ENCODE assay signal across 22 mouse cellular contexts in the genomic region with DNA sequence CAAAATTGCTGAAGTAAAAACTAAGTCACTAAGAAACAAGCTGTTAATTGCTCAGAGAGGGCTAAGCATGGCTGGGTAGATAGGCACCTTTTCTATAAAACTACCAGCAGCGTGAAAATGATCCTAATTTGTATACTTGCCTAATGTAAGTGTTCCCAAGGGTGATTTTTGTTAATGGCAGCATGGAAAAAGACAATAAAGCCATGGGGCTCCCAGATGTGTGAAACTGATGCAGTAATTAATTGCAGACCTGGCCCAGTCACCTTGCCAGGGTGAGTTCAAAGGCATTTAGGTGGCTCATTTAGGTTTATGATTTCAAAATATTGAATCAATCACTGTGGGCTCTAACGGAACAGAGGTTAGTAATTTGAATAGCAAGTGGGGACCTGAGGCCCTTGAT.
DNase-seq lines count a peak whose midpoint lies in the region; ATAC-seq and TF ChIP-seq lines count a peak whose summit lies in the region.
"Had no signal": no experiment of that assay in that cellular context is flagged by ENCODE, and none has a peak within 500 bp of the region (broad histone marks: within the 10 kb centered on the region; RNA-seq: fewer than 3 reads in every experiment).

No protein-coding gene starts in this region.

- H3K9ac ChIP-seq in hindbrain, embryonic 13.5 days: no peak overlapping the region
- H3K9ac ChIP-seq in limb, embryonic 11.5 days (ENCODE audit: low read length): no peak overlapping the region
- no peak overlapping the region for H3K9ac ChIP-seq in limb, embryonic 14.5 days (ENCODE audit: low read depth, low read length, severe bottlenecking)
- H3K9ac ChIP-seq: forebrain, embryonic 13.5 days; heart, embryonic 13.5 days; lung, embryonic 15.5 days; midbrain, embryonic 15.5 days; stomach, embryonic 15.5 days had no signal

- no peak overlapping the region for H3K4me3 ChIP-seq in hindbrain, embryonic 13.5 days
- no peak overlapping the region for H3K4me3 ChIP-seq in hindbrain, embryonic 10.5 days
- H3K4me3 ChIP-seq in limb, embryonic 11.5 days (ENCODE audit: low read depth, low read length): no peak overlapping the region
- H3K4me3 ChIP-seq in limb, embryonic 10.5 days: no peak overlapping the region
- no peak overlapping the region for H3K4me3 ChIP-seq in limb, embryonic 14.5 days (replicated peaks; ENCODE audit: low read length)
- H3K4me3 ChIP-seq: forebrain, embryonic 13.5 days; gastrocnemius, adult 2 months; heart, embryonic 13.5 days; lung, embryonic 15.5 days; midbrain, embryonic 10.5 days; midbrain, embryonic 15.5 days; stomach, embryonic 15.5 days had no signal

- H3K36me3 ChIP-seq in hindbrain, embryonic 13.5 days: no peaks in the 10 kb centered on the region
- no peaks in the 10 kb centered on the region for H3K36me3 ChIP-seq in hindbrain, embryonic 10.5 days
- H3K36me3 ChIP-seq in limb, embryonic 11.5 days (ENCODE audit: control insufficient read depth, insufficient read depth, low read length): no peaks in the 10 kb centered on the region
- no peaks in the 10 kb centered on the region for H3K36me3 ChIP-seq in limb, embryonic 10.5 days
- no peaks in the 10 kb centered on the region for H3K36me3 ChIP-seq in limb, embryonic 14.5 days (ENCODE audit: control insufficient read depth, insufficient read depth, low read length)
- H3K36me3 ChIP-seq: lung, embryonic 15.5 days; midbrain, embryonic 10.5 days; midbrain, embryonic 15.5 days; stomach, embryonic 15.5 days had no signal

- no peak for DNase-seq in hindbrain, embryonic 10.5 days (ENCODE audit: low spot score)
- DNase-seq in limb, embryonic 11.5 days (ENCODE audit: low spot score): peak; percentile 55
- DNase-seq in limb, embryonic 10.5 days (ENCODE audit: low spot score): no peak
- peak; percentile 11 for DNase-seq in limb, embryonic 14.5 days (ENCODE audit: low spot score)
- no peak for DNase-seq in gastrocnemius, postnatal 36 days
- DNase-seq in adrenal gland, adult 2 months: no peak
- DNase-seq: adrenal gland, postnatal 14 days; cerebellum, adult 11 months; cerebellum, adult 9-10 months; gastrocnemius, adult 2 months; heart, postnatal 10 days; kidney, adult 18-20 months; kidney, postnatal 14 days; right cerebral cortex, postnatal 25 days had no signal

- intact Hi-C loops in gastrocnemius, postnatal 36 days (cut with DNase I): no loop called here

- H3K4me1 ChIP-seq in hindbrain, embryonic 13.5 days (replicated peaks): peaks cover 10% of the 10 kb centered on the region
- H3K4me1 ChIP-seq in hindbrain, embryonic 10.5 days (replicated peaks): no peaks in the 10 kb centered on the region
- 0 out of 2 replicates have a peak, but pooled peaks cover 3% of the 10 kb centered on the region for H3K4me1 ChIP-seq in limb, embryonic 11.5 days (ENCODE audit: control insufficient read depth, insufficient read depth, low read length)
- H3K4me1 ChIP-seq in limb, embryonic 10.5 days: peaks cover 18% of the 10 kb centered on the region
- peaks cover 6% of the 10 kb centered on the region; the same call in 1 of the 2 replicates for H3K4me1 ChIP-seq in limb, embryonic 14.5 days (ENCODE audit: control insufficient read depth, insufficient read depth, low read length)
- H3K4me1 ChIP-seq: forebrain, embryonic 13.5 days; midbrain, embryonic 10.5 days; midbrain, embryonic 15.5 days; stomach, embryonic 15.5 days had no signal

- peak; percentile 67; the same call in 1 of the 2 replicates for ATAC-seq in hindbrain, embryonic 13.5 days (ENCODE audit: low FRiP score)
- ATAC-seq in limb, embryonic 11.5 days (ENCODE audit: insufficient number of reproducible peaks, low FRiP score, low TSS enrichment, low read depth): peak; percentile 51
- ATAC-seq in limb, embryonic 14.5 days (ENCODE audit: low FRiP score, low read depth): peak; percentile 46
- ATAC-seq: forebrain, embryonic 13.5 days; midbrain, embryonic 15.5 days; Patski had no signal

- H3K27ac ChIP-seq in hindbrain, embryonic 13.5 days: no peak overlapping the region
- H3K27ac ChIP-seq in hindbrain, embryonic 10.5 days: no peak overlapping the region
- H3K27ac ChIP-seq in limb, embryonic 11.5 days (replicated peaks; ENCODE audit: low read depth, low read length): no peak overlapping the region
- H3K27ac ChIP-seq in limb, embryonic 10.5 days: no peak overlapping the region
- H3K27ac ChIP-seq in limb, embryonic 14.5 days (replicated peaks; ENCODE audit: low read depth, low read length): no peak overlapping the region
- H3K27ac ChIP-seq: forebrain, embryonic 13.5 days; gastrocnemius, adult 2 months; heart, embryonic 13.5 days; lung, embryonic 15.5 days; midbrain, embryonic 10.5 days; midbrain, embryonic 15.5 days; stomach, embryonic 15.5 days had no signal

- WGBS in hindbrain, embryonic 13.5 days: 54% methylated on average over 2 of the region's 2 CpGs
- 62% methylated on average over 2 of the region's 2 CpGs for WGBS in hindbrain, embryonic 10.5 days
- WGBS in limb, embryonic 11.5 days: 22% methylated on average over 2 of the region's 2 CpGs
- WGBS in limb, embryonic 10.5 days: 32% methylated on average over 2 of the region's 2 CpGs
- 18% methylated on average over 2 of the region's 2 CpGs for WGBS in limb, embryonic 14.5 days

- no peak overlapping the region for H3K4me2 ChIP-seq in hindbrain, embryonic 13.5 days
- H3K4me2 ChIP-seq in limb, embryonic 11.5 days (ENCODE audit: low read depth, severe bottlenecking): no peak overlapping the region
- no peak overlapping the region for H3K4me2 ChIP-seq in limb, embryonic 14.5 days (replicated peaks; ENCODE audit: low read depth, low read length, severe bottlenecking)
- H3K4me2 ChIP-seq: forebrain, embryonic 13.5 days; heart, embryonic 13.5 days; lung, embryonic 15.5 days; midbrain, embryonic 15.5 days; stomach, embryonic 15.5 days had no signal

- TF ChIP-seq POLR2A in limb, embryonic 14.5 days (IDR thresholded peaks at IDR 0.05; ENCODE audit: borderline replicate concordance, extremely low read depth, insufficient read depth, insufficient read length): no peak

- H3K27me3 ChIP-seq in hindbrain, embryonic 13.5 days: no peaks in the 10 kb centered on the region
- no peaks in the 10 kb centered on the region for H3K27me3 ChIP-seq in hindbrain, embryonic 10.5 days (ENCODE audit: insufficient read depth, poor library complexity, severe bottlenecking)
- no peaks in the 10 kb centered on the region for H3K27me3 ChIP-seq in limb, embryonic 11.5 days (ENCODE audit: control insufficient read depth, insufficient read depth, low read length)
- H3K27me3 ChIP-seq in limb, embryonic 10.5 days (ENCODE audit: low read depth, poor library complexity, severe bottlenecking): peaks cover 11% of the 10 kb centered on the region; the same call in 1 of the 2 replicates
- H3K27me3 ChIP-seq in limb, embryonic 14.5 days (ENCODE audit: control insufficient read depth, insufficient read depth, low read length): no peaks in the 10 kb centered on the region; the same call in 1 of the 2 replicates
- H3K27me3 ChIP-seq: forebrain, embryonic 13.5 days; heart, embryonic 13.5 days; lung, embryonic 15.5 days; midbrain, embryonic 15.5 days; Patski; stomach, embryonic 15.5 days had no signal

- H3K9me3 ChIP-seq in hindbrain, embryonic 13.5 days: no peaks in the 10 kb centered on the region
- H3K9me3 ChIP-seq in hindbrain, embryonic 10.5 days: no peaks in the 10 kb centered on the region
- no peaks in the 10 kb centered on the region for H3K9me3 ChIP-seq in limb, embryonic 11.5 days (ENCODE audit: control insufficient read depth, low read length)
- H3K9me3 ChIP-seq in limb, embryonic 10.5 days (replicated peaks): no peaks in the 10 kb centered on the region
- no peaks in the 10 kb centered on the region for H3K9me3 ChIP-seq in limb, embryonic 14.5 days (ENCODE audit: control insufficient read depth, low read length)
- H3K9me3 ChIP-seq: forebrain, embryonic 13.5 days; heart, embryonic 13.5 days; lung, embryonic 15.5 days; midbrain, embryonic 10.5 days; midbrain, embryonic 15.5 days; stomach, embryonic 15.5 days had no signal

Comparison
In these comparisons a context has a peak if more than half of its experiments do, and no peak if none do; other contexts are left out.
1. DNase-seq: peak in limb, embryonic 11.5 days (single experiment) and limb, embryonic 14.5 days (single experiment); none in hindbrain, embryonic 10.5 days (single experiment), limb, embryonic 10.5 days (single experiment), gastrocnemius, postnatal 36 days (0 of 2) and adrenal gland, adult 2 months (single experiment).
2. Peak in every context shown above with its lines, with median percentiles within 50 percentile points of each other: ATAC-seq.